Mouse (Mus musculus): ENCODE measurements at regions not wholly inside any gene's neighbourhood (a gene's known extent, or its start where the extent isn't known, plus 50 kb on each side); places are given as distances from the start of the nearest gene placed in this dataset.

DNA sequence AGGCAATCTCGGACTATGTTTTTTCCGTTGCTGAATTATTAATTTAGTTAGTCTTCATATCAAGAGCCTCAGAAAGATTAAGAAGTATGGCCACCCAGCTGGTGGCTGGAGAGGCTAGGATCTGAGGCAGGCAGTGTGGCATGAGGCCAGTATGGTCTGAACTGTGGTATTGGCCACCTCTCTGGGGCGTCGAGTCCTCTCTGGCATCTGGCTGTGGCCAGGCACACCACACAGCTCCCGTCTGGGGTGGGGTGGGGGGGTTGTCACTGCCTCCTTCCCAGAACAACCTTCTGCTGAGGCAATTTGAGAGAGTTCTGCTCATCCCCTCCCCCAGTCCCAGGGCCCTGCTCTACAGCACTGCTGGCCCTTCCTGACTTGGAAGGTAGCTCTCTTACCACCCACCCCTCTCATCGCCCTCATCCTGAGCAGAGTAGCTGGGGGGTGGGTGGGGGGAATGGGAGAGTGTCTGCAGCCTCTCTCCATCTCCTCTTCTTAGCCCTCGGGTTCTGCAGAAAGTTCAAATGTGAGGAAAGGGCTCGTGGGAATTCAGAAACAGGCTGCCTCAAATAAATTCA lies 103.2 kb downstream of the Vegfa start:
- DNase-seq (ENCODE audit: extremely low spot score): no peak

DNA sequence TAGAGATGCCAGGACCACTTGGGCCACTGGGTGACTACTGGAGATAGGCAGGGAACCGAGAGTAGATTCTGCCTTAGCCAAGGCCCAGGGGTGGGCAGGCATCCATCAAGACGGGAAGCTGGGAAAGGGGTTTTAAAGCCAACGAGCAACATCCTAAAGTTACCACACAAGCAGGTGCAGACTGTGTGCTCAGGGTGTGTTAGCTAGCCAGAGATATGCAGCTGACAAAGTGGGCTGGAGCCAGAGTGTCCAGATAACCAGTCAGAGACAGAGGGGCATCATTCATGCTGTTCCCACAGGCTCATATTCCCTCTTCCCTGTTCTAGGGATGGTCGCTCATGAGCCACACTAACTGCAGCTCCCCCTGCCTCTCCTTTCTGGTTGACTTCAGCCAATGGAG lies 104.2 kb downstream of the Vegfa start:
- no peak for DNase-seq (ENCODE audit: extremely low spot score)

- no peak for DNase-seq (ENCODE audit: extremely low spot score)
Observed at GRCm38 (mm10) chr17:45925845-45926244, 106.3 kb downstream of the Vegfa start.

GRCm38 (mm10) chr17:45924595-45924994 lies 107.6 kb downstream of the Vegfa start:
- DNase-seq (ENCODE audit: extremely low spot score): no peak

DNA sequence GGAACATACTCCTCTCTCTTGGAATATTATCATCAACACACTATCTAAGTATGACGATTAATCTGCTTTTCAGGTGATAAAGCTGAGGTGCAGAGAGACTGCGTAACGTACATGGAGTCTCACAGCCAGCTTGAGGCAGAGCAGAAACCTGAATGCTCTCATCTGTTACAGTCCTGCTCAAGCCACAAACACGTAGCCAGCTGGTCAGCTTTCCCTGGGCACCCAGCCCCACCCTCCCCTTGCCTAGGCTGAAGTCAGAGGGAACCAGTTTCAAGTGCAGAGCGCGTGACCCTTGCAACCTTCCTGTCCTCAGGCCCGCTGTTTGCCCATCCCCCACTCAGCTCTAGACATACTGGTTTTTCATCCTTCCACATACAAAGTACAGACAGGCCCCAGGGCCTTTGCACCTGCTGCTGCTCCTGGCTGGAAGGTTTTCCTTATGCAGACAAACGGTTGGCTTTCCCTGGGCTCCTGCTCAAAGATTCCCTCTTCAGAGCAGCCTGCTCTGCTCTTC lies 108.9 kb downstream of the Vegfa start:
- no peak for DNase-seq (ENCODE audit: extremely low spot score)

- DNase-seq (ENCODE audit: extremely low spot score): no peak
Observed at GRCm38 (mm10) chr17:45917647-45918046, 114.5 kb downstream of the Vegfa start.

GRCm38 (mm10) chr17:45916937-45917336 lies 115.2 kb downstream of the Vegfa start:
- no peak for DNase-seq (ENCODE audit: extremely low spot score)

DNA sequence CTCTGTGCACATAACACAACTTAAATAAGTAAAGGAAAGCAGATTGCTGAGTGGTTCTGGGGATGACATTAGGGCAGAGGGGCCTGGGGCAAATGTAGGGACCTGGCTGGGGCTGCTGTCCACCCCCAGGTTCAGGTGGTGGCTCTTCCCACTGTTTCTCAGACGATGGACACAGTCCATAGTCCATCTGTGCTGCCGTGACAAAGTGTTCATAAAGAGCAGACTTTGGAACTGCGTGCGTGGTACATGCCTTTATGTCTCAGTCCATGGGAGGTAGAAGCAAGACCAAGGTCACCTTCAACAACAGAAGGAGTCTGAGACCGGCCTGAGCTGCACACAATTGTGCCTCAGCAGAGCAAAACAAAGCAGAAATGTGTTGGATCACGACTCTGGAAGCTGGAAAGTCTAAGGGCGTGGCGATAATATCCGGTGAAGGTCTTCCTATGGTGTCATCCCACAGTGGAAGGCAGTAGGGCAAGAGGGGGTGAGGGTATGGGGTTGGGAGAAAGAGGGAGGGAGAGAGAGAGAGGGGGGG lies 117.4 kb downstream of the Vegfa start:
- DNase-seq (ENCODE audit: extremely low spot score): no peak

GRCm38 (mm10) chr17:45914237-45914636 lies 117.9 kb downstream of the Vegfa start:
- no peak for DNase-seq (ENCODE audit: extremely low spot score)

DNA sequence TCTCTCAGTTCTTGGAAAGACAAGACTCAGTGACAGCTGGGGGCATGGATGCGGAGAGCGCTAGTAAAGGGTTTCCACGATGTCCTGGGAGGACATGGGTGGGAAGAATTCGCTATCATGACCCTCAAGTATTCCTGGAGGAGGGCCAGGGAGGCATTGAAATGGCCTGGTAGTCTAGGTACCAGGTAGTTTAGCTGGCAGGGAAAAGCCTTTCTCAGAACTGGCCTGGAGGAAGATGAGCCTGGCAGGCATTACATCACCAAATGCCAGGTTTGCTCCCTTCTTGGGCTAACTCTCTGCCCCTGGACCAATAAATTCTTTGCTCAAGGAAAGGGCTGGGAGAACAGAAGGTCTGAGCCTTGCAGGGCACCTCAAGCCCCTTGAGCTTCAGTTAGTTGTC lies 118.5 kb downstream of the Vegfa start:
- no peak for DNase-seq (ENCODE audit: extremely low spot score)

DNA sequence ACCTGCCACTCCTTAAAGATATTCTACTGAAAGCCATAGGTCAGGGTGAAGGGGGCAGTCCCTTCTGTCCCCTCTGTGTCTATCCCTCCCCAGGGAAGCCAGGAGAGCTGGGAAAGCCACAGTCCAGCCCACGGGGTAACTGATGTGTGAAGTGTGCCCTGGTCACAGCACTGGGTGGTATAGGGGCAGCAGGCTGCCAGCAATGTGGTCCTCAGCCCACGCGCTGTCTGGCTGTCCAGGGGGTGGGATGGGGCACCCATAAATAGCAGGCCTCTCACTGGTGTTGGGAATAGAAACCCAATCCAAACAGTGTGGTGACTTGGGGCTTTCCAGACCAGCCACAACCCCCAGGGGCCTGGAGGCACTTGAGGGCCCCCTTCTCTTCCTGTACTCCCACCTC lies 120.0 kb downstream of the Vegfa start:
- no peak for DNase-seq (ENCODE audit: extremely low spot score)

DNA sequence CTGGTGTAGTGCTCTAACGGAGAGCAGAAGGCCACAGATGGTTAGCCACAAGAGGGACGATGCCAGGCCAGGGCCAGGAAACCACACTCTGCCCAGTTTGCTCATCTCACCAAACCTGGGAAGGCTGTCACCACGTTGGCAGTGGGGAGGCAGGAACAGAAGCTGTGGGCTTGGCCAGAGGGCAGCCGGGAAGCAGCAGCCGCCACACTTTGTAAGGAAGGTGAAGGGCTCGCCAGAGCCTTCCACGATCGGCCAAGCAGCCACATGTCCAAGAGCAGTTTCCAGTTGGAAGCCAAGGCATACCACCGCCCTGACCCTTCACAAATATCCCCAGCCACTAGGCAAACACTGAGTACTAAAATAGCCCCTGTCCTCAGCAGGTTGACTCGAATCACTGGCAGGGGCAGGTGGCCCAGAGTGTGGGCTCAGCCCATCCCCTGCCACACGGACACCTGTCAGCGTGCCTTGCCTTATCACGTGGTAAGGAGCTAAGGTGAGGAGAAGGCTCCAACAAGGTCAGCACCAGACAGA lies 120.9 kb downstream of the Vegfa start:
- DNase-seq (ENCODE audit: extremely low spot score): no peak

DNA sequence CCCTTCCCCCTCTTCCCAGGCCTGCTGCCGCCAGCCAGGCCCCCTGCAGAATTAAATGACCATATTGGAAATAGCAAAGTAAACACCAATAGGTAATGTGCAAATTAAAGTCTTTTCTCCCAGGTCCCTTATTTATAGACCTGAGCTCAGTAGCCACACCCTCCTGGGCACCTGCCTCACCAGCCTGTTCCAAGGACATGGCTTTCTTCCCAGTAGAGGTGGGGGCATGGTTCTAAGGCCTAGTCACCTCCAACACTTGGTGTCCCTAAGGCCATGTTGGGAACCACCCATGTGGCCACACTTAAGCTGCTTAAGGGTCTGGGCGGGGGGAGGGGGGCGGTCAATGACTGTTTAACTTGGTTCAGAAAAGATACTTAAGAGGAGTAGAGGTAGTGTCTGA lies 121.9 kb downstream of the Vegfa start:
- DNase-seq (ENCODE audit: extremely low spot score): no peak

DNA sequence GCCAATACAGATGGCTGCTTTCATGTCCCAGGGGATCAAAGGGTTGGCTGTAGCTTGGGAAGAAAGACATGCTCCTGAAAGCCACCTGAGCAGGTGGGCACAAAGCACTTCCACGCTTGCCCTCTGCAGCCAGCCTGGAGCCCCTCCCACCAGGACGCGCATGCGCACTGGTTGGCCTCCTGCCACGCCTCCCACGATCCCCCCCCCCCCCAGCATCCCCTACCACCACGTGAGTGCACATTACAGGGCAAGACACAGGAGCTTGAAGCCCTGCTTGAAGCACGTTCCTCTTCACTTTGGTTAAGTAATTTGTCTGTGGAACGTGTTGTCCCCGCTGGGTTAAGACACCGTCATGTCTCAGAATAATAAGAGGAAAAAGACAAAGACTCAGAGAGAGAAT lies 124.6 kb downstream of the Vegfa start:
- DNase-seq (ENCODE audit: extremely low spot score): no peak

GRCm38 (mm10) chr17:45905596-45905995 lies 126.6 kb downstream of the Vegfa start:
- DNase-seq (ENCODE audit: extremely low spot score): no peak

GRCm38 (mm10) chr17:45904251-45904650 lies 127.9 kb downstream of the Vegfa start:
- no peak for DNase-seq (ENCODE audit: extremely low spot score)

DNA sequence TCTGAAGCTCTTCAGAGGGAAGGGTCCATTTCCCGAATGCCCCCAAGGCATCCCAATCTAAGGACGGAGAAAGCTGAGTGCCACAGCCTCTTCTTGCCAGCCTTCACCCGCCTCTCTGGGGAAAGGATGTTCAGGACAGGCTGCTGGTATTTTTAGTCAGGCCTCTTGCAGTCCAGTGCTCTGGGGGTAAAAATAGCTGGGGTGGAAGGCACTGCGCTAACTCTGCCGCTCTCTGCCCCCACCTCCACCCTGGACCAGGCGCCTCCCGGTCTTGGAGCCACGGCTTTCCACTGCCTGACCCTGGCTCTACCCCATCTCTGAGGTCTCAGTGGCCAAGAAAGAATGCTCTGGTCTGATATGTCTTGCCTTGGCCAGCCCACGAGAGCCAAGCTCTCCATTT lies 128.9 kb downstream of the Vegfa start:
- no peak for DNase-seq (ENCODE audit: extremely low spot score)

DNA sequence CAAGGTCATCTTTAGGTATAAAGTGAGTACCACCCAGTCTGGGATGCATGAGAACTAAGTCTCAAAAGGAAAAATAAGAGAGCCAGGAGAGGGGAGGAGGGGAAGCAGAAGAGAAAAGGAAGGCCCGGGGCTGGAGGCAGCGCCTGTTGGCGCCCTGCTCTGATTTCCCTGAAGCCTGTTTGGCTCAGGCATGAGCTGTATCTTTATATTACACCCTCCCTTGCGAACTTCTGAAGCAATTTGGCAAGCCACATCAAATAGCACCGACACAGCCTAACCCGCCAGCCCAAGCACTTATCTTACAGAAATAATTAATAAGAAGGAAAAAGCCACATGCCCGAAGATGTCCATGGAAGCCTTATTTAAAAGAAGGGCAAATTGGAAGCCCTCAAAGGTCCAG lies 129.5 kb downstream of the Vegfa start:
- no peak for DNase-seq (ENCODE audit: extremely low spot score)

GRCm38 (mm10) chr17:45896922-45897302 lies 135.3 kb downstream of the Vegfa start:
- DNase-seq (ENCODE audit: extremely low spot score): no peak

GRCm38 (mm10) chr17:45896142-45896921 lies 135.8 kb downstream of the Vegfa start:
- DNase-seq (ENCODE audit: extremely low spot score): no peak

DNA sequence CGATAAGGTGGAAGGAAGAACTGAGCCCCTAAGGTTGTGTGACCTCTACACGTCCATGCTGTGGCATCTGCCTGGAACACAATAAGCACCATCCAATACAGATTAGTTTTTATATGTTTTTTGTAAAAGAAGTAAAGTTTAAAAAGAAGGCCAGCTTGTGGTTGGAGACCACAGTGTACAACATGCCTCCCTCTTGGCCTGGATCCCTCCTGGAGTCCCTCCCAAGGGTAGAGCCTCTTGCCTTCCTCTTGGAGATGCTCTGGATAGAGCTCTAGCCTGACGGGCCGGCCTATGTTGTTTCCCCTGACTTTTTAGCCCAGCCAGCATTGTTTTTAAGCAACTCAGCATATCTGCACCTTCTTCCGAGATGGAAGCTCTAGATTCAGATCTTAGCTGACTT lies 138.0 kb downstream of the Vegfa start:
- no peak for DNase-seq (ENCODE audit: extremely low spot score)

- DNase-seq (ENCODE audit: extremely low spot score): no peak
Observed at GRCm38 (mm10) chr17:45893698-45894097, 138.5 kb downstream of the Vegfa start.

DNA sequence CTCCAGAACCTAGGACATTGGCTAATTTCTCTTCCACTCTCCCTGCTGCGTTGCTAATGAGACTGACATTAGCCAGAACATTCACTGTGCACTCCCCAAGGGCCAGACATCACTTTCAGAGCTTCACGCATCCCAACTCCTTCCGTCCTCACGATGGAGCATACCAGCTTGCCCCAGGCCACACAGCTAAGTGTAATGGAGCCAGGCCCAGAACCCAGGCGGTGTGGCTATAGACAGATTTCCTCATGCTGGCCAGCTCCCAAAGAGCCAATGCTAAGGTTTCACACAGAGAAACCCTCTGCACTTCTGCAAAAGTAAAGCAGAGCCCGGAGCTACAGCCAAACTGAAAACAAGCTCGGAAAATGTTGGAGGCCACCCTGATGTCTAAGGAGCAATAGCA lies 139.1 kb downstream of the Vegfa start:
- no peak for DNase-seq (ENCODE audit: extremely low spot score)

Data from embryo, embryonic 9.5 days (tissue).